ENCODE assay signal across 8 mouse cellular contexts in the genomic region with DNA sequence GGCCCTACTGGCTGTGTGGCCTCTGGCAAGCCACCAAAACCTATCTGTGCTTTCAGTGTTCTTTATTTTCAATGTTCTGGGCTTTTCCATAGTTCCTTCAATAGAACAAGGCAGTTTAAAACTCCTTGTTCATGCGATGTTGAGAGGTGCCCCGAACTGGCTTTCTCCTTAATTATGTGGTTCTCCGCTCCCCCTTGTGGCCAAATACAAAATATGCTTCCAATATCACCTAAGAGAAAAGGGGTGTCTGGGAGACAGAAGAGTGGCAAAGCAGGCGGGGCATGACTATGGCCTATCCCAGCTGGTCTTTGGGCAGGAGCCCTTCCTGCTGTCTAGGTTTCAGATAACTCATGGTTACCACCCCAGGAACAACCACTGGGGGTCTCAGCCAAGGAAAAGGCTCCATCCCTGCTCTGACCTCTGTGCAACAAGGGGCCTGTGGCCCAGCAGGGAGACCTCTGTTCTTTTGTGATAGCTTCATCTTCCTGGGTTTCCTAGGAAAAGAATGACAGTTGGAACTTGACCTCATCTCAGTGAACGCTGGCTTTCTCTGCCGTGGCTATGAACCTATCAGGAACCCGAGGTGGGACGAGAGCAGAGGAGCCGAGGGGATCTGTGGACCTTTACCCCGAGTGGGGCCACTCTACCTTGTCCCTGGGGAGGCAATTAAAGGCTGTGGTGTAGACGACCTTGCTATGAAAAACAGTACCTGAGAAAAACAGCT. TPM values are rescaled to one million over a fixed set of nuclear protein-coding genes. Genes with fewer than 3 reads are reported as not detected.
DNase-seq lines count a peak whose midpoint lies in the region; ATAC-seq lines count a peak whose summit lies in the region.

No protein-coding gene starts in this region.

- H3K36me3 ChIP-seq in neural tube, embryonic 11.5 days (ENCODE audit: control insufficient read depth, insufficient read depth, low read length), result no peaks in the 10 kb centered on the region
- no peaks in the 10 kb centered on the region for H3K36me3 ChIP-seq in midbrain, embryonic 16.5 days (ENCODE audit: control insufficient read depth, insufficient read depth, low read length)
- H3K36me3 ChIP-seq in forebrain, embryonic 15.5 days, result no peaks in the 10 kb centered on the region

- DNase-seq in heart, adult 18-20 months, result peak; percentile 22 to 55
- no peak for DNase-seq in heart, postnatal 36 days
- peak; percentile 20 for DNase-seq in neural tube, embryonic 11.5 days (ENCODE audit: low spot score)
- DNase-seq in neural tube, embryonic 10.5 days (ENCODE audit: extremely low spot score, low spot score), result no peak
- peak; percentile 62 for DNase-seq in embryo, embryonic 11 days
- DNase-seq in urinary bladder, postnatal 25 days (ENCODE audit: low spot score), result no peak

- H3K27me3 ChIP-seq in neural tube, embryonic 11.5 days (ENCODE audit: control insufficient read depth, insufficient read depth, low read length), result no peaks in the 10 kb centered on the region
- no peaks in the 10 kb centered on the region for H3K27me3 ChIP-seq in midbrain, embryonic 16.5 days (ENCODE audit: control insufficient read depth, insufficient read depth, low read depth, low read length)
- no peaks in the 10 kb centered on the region for H3K27me3 ChIP-seq in forebrain, embryonic 15.5 days

- no peak for ATAC-seq in neural tube, embryonic 11.5 days (ENCODE audit: insufficient read depth, low FRiP score, low TSS enrichment)
- ATAC-seq in midbrain, embryonic 16.5 days, result peak; percentile 51; the same call in 1 of the 2 replicates
- no peak for ATAC-seq in forebrain, embryonic 15.5 days (replicated peaks)

- intact Hi-C loops in heart, postnatal 36 days (cut with DNase I), result loop anchor here (1.0 to 5.0 kb wide), 2 partner anchors 99 to 160 kb away; no protein-coding TSS in a partner anchor

- H3K4me1 ChIP-seq in neural tube, embryonic 11.5 days (ENCODE audit: control insufficient read depth, insufficient read depth, low read length), result no peaks in the 10 kb centered on the region
- H3K4me1 ChIP-seq in midbrain, embryonic 16.5 days (ENCODE audit: control insufficient read depth, insufficient read depth, low read length), result no peaks in the 10 kb centered on the region
- H3K4me1 ChIP-seq in forebrain, embryonic 15.5 days, result no peaks in the 10 kb centered on the region

- 68% methylated on average over 11 of the region's 11 CpGs for WGBS in neural tube, embryonic 11.5 days
- 62% methylated on average over 11 of the region's 11 CpGs for WGBS in midbrain, embryonic 16.5 days
- WGBS in forebrain, embryonic 15.5 days, result 63% methylated on average over 11 of the region's 11 CpGs

- no peak overlapping the region for H3K9ac ChIP-seq in neural tube, embryonic 11.5 days (ENCODE audit: low read length)
- H3K9ac ChIP-seq in midbrain, embryonic 16.5 days (ENCODE audit: low read depth, low read length), result no peak overlapping the region
- H3K9ac ChIP-seq in forebrain, embryonic 15.5 days (replicated peaks), result no peak overlapping the region

- H3K4me3 ChIP-seq in neural tube, embryonic 11.5 days (ENCODE audit: low read depth, low read length), result no peak overlapping the region
- H3K4me3 ChIP-seq in midbrain, embryonic 16.5 days (ENCODE audit: low read depth, low read length), result no peak overlapping the region
- H3K4me3 ChIP-seq in forebrain, embryonic 15.5 days, result no peak overlapping the region

- no peak overlapping the region for H3K4me2 ChIP-seq in neural tube, embryonic 11.5 days (ENCODE audit: low read depth)
- H3K4me2 ChIP-seq in midbrain, embryonic 16.5 days (ENCODE audit: low read length), result no peak overlapping the region
- no peak overlapping the region for H3K4me2 ChIP-seq in forebrain, embryonic 15.5 days (replicated peaks)

- H3K9me3 ChIP-seq in neural tube, embryonic 11.5 days (ENCODE audit: control insufficient read depth, low read length), result no peaks in the 10 kb centered on the region
- no peaks in the 10 kb centered on the region for H3K9me3 ChIP-seq in midbrain, embryonic 16.5 days (replicated peaks; ENCODE audit: control insufficient read depth, low read length, poor library complexity, severe bottlenecking)
- H3K9me3 ChIP-seq in forebrain, embryonic 15.5 days, result no peaks in the 10 kb centered on the region

- H3K27ac ChIP-seq in neural tube, embryonic 11.5 days (ENCODE audit: low read depth, low read length), result no peak overlapping the region
- H3K27ac ChIP-seq in midbrain, embryonic 16.5 days (ENCODE audit: low read length), result no peak overlapping the region
- no peak overlapping the region for H3K27ac ChIP-seq in forebrain, embryonic 15.5 days (replicated peaks)

RNA-seq across cellular contexts. Expression of a gene that starts 7.5 kb away (rescaled TPM):
- under 1 TPM in 1 of 2 experiments, not detected in 1; 0.07 TPM for total RNA-seq in heart, adult 18-20 months (2021)
- total RNA-seq in heart, postnatal 36 days (2021), result under 1 TPM in 1 of 2 experiments, not detected in 1; 0.25 TPM
- polyA plus RNA-seq in neural tube, embryonic 11.5 days (2014; fragmentation: Nextera tagmentation; extraction: Ambion mirVana), result not detected in 2 replicates
- polyA plus RNA-seq in midbrain, embryonic 16.5 days (2015; fragmentation: Nextera tagmentation; extraction: Ambion mirVana), result 0.05 TPM in 1 of 2 replicates, not detected in the other
- not detected in 2 replicates for polyA plus RNA-seq in forebrain, embryonic 15.5 days (2015; fragmentation: Nextera tagmentation; extraction: Ambion mirVana)

RNA-seq across cellular contexts. Expression of a gene that starts 41.3 kb away (rescaled TPM):
- total RNA-seq in heart, adult 18-20 months (2021), result 1 to 10 TPM; 7.5 to 8.0 TPM
- total RNA-seq in heart, postnatal 36 days (2021), result 10 to 100 TPM; 14.6 to 15.8 TPM
- 4.5 and 6.4 TPM in 2 replicates for polyA plus RNA-seq in neural tube, embryonic 11.5 days (2014; fragmentation: Nextera tagmentation; extraction: Ambion mirVana)
- 4.6 and 4.8 TPM in 2 replicates for polyA plus RNA-seq in midbrain, embryonic 16.5 days (2015; fragmentation: Nextera tagmentation; extraction: Ambion mirVana)
- 2.3 and 2.4 TPM in 2 replicates for polyA plus RNA-seq in forebrain, embryonic 15.5 days (2015; fragmentation: Nextera tagmentation; extraction: Ambion mirVana)

Comparison
In these comparisons a context has a peak if more than half of its experiments do, and no peak if none do; other contexts are left out.
1. DNase-seq: peak in heart, adult 18-20 months (2 of 2), neural tube, embryonic 11.5 days (single experiment) and embryo, embryonic 11 days (single experiment); none in heart, postnatal 36 days (0 of 2), neural tube, embryonic 10.5 days (single experiment) and urinary bladder, postnatal 25 days (single experiment).